Mouse (Mus musculus): Measurements from ENCODE around the gene Ptcd2.

The Ptcd2 gene

DNA sequence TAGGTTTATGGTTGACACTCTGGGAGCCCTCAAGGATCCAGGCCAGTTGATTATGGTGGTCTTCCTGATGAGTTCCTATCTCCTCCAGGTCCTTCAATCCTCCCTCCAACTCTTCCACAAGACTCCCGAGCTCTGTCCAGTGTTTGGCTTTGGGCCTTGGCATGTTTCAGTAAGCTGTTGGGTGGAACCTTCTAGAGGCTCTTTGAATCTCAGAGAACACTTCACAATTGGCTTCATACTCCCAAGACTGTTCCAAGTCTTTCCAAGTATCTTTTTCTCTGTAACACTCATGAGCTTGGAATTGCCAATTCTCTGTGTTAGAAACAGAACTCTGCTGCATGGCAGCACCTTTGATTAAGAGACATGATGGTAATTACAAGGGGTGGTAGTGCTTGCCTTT lies 39.3 kb downstream of the Ptcd2 start:
- no peak for DNase-seq (ENCODE audit: low read depth, low spot score)

DNA sequence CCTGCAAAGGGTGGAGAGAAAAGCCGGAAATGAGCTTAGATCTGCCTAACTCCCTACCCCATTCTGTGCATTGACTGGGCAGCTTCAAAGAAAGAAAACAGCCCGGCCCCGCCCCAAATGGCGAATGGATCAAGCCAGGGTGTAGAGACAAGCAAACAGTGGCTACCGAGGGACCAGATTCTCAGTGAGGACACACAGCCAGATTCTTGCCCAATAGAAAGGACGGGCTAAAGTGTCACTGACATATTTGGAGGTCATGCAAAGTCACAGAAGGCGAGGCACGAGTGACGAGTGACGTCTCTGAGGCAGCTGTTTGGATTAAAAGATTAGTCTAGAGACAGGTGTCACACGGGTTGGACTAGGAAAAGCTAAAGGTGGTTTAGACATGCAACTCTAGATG lies 40.1 kb downstream of the Ptcd2 start:
- no peak for DNase-seq (ENCODE audit: low read depth, low spot score)

DNA sequence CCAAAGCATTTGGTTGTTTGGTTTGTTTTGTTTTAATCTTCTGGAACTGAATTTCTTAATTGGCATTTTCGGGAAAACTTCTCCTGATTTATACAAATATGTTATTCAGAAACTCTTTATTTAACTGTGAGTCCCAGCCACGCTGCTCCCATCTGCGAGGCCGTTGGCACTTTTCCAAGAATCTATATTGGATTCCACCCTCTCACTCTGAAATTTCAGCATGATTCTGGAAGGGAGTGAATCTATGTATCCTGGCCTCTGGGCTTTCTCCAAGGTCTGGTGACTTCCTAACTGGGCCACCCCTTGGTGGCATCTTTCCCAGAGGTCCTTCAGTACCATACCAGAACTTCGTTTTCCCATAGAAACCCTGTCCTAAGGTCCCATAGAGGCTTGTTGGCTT lies 40.7 kb downstream of the Ptcd2 start:
- DNase-seq (ENCODE audit: low read depth, low spot score): no peak

DNA sequence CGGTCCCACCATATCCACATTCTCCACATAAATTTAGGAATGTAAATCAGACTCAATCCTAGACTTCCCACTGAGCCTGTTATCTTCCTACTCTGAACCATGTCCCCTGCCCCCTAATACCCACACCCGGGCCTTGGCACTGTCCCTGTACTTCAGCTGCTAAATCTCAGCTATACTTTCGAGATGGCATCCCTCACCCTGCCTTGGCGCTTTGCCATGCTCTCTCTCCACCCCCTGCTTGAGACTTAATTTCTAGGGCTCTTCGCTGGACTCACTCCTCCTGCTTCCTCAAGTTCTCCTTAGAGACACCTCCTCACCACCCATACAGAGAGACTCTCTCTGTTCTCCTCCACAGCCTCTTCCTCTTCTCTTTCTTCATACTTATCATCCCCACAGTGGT lies 44.6 kb downstream of the Ptcd2 start:
- no peak for DNase-seq (ENCODE audit: low read depth, low spot score)

DNA sequence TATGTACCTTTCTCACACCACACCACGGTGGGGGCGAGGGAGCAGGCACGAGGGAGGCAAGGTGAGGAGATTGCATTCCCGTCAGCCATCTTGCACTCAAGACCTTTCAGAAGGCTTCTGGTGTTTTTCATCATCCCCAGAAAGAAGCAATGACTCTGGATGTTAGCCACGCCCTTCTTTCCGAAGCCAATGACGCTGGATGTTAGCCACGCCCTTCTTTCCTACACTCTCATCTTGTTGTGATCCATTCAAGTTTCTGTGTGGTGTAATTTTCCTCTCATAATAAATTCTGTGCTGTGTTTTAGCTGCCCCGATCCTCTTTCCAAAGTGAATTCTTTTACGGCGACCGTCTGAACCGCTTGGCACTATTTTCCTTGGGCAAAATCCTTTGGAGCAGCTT lies 50.3 kb downstream of the Ptcd2 start:
- DNase-seq (ENCODE audit: low read depth, low spot score): no peak

DNA sequence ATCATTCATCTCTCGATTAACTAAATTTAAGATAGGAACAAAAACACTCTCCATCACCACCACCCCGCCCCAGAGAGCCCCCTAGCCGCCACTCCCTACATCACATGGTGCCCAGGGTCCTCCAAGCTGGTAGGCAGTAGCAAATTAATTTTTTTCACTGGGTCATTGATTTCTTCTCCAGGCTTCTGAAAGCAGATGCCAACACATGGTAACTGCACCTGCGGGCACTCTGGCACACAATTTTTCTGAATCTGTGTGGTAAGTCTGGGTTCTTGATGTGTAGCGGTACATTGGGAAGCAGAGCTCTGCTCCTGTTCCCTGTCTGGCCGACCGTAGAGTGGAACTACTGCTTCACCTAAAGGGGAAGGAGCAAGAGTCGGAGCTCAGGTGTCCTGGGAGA lies 53.7 kb downstream of the Ptcd2 start:
- DNase-seq (ENCODE audit: low read depth, low spot score): no peak

DNA sequence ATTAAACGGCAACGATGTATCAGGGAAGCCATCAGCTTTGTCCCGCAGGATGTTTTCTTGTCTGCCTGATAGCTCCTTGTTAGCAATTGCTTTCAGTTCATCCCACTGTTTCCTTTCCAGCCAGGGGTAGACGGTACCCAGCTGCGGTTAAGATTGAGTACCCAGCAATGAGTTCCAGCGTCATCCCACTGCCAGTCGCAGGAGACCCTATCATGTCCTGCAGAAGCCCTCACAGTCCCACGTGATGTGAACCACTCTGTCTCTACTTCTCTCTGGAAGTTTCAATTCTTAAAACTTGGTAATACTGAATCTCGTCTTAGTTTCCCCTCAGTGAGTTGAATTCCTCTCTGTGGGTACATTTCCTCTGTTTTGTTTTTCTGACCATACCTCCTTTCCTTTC lies 56.7 kb downstream of the Ptcd2 start:
- DNase-seq (ENCODE audit: low read depth, low spot score): no peak

DNA sequence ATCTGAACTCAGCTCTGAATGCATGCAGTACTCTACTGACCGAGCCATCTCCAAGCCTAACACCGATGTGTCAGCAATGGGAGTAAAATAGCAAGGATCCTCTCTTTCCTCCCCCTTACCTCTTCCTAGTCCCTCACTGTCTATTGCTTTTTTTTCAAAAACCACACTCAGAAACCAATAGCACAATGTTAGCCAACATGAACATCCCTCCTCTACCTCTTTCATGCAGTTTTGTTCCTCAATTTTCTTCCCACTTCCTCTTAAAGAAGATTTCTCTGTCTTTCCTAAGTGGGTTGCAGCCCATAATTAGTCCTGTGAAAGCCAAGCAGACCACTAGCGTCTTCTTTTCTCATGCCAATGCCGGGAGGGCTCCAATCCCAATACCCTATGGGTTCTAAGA lies 57.3 kb downstream of the Ptcd2 start:
- no peak for DNase-seq (ENCODE audit: low read depth, low spot score)

DNA sequence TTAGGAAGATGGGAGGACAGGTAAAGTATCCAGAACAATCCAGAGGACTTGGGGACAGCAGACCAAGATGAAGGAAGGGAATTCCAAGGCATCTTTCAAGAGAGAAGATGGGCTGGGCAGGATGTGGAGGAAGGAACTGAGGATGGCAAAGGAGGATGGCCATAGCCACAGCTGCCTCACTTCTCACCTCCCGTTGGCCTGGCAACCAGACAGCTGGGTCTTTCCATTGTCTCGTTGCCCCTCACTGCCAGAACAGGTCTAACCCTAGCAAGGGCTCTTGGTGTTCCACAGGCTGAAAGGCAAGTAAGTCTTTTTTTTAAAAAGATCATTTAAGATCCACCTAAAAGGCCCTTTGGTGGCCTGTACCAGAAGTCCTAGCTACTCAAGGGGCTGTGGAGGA lies 59.3 kb downstream of the Ptcd2 start:
- no peak for DNase-seq (ENCODE audit: low read depth, low spot score)

DNA sequence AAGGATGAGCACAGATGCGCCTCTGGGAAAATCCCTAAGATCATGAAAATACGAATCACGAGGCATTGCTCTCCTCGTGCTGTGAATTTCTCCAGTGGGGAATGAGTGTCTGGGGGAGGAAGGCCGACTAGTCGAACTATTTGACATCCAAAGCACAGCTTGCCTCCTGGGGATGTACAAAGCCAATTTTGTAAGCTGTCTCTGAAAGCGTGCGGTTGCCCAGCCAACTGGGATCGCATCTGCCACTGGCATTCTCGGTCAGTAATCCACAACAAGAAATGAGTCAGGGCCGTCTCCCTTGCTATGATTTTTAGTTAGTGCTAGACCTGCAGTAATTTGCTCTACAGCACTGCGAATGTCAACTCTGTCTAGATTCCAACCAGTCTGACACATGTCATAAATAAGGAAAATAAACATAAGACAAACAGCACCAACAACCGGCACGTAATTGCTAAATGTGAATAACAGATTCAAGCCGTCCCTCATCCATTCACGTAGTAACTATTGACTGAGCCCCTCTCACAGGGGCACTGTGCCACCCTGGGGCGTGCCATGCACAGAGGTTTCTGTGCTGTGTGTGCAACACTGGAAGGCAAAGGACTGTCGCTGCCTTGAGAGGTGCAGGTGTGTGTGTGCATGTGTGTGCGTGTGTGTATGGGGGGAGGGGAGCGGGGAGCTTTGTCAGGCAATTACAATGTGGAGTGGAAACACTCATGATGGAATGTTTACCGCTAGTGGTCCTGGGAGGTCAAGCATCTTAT lies 59.9 kb downstream of the Ptcd2 start:
- no peak for DNase-seq (ENCODE audit: low read depth, low spot score)

DNA sequence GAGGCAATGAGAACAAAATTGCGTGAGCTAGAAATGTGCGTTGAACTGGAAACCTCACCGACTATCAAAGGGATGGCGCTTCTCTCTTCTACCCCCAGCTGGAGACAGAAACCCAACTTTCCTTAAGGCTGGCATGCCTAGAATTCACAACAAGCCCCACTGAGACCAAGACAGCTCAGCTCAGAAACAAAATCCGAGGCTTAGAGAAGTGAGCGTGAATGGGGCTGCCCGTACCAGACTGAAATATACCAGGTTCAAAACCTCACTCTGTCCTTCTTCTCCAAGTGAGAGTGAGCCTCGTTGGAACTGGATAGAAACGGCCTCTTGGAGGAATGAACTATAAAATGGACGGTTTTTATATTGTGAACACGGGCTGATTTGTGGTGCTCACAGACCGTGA lies 60.6 kb downstream of the Ptcd2 start:
- DNase-seq (ENCODE audit: low read depth, low spot score): no peak

DNA sequence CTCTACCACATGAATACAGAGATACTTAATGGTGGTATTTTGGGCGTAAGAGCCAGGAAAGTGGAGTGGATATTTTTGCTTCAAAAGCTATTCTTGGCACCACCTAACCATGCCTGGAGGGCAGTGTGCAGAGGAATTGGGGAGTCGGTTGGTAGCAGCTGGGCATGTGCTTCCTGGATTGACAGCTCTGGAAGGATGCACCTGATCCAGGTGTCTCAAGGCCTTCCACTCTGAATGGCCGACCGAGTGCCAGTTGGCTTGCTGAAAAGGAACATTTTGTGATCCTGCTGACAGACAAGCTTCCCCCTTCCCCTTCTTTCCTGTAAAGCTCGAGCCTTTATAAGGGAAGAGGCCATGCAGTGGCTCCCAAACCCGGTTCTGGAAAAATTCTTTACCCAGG lies 61.5 kb downstream of the Ptcd2 start:
- DNase-seq (ENCODE audit: low read depth, low spot score): no peak

DNA sequence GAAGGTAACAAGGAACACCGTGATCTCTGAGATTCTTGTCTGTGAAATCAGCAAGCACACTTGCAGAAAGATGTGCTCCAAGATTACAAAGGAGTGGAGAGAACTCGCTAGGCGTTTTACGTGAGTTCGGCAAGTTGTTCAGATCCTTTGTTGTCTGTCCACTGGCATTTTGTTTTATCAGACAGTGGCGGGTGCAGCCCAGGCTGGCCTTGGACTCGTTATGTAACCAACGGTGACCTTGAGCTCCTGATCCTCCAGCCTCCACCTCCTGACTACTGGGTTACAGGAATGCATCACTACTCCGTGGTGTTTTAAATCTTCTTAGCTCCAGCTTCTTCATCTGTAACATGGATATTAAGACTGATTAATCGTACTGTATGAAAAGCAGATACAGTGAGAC lies 65.2 kb downstream of the Ptcd2 start:
- DNase-seq (ENCODE audit: low read depth, low spot score): no peak

DNA sequence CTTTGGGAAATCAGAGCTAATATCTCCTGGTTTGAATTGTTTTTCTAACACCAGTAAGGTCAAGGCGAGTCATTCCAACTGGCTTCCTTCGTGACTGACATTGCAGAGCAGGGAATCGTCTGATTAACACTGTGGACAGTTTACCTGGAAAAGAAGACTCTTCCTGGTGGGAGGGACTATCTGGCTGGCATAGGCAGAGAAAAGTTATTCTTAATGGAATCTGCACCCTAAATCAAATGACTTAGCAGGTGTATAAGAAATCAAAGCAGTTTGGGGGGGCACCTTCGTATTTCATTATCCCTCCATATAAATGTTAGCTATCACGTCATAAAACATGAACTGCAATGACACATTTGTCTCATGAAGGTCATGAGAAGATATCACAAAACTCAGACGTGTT lies 66.0 kb downstream of the Ptcd2 start:
- no peak for DNase-seq (ENCODE audit: low read depth, low spot score)

DNA sequence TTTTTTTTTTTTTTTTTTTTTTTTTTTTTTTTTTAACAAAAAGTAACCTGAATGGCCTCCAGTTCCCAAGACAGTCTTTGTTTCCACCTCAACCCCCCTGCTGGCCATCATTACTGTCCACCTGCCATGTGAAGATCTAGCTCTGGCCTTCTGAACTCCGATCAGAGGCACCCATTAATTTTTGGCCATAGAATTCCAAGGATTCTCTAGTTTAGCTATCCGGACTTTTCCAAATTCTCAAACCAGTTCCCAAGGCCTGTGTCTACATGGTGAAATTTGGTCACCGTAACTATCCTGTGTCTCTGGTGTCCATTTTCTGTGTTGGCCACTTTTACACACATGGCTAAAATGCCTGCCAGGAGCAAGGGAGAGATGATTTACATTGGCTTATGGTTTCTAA lies 67.0 kb downstream of the Ptcd2 start:
- DNase-seq (ENCODE audit: low read depth, low spot score): no peak

DNA sequence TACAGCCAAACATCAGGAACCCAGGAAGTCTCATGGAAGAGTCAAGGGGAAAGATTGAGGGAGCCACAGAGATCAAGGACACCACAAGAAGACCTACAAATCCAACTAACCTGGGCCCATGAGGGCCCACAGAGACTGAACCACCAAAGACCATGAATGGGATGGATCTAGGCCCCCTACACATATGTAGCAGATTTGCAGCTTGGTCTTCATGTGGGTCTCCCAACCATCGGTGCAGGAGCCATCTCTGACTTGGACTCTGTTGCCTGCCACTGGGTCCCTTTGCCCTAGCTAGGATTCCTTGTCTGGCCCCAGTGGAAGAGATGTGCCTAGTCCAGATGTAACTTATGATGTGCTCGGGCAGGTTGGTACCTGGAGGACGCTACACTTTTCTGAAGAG lies 72.5 kb downstream of the Ptcd2 start:
- no peak for DNase-seq (ENCODE audit: low read depth, low spot score)
